Mouse (Mus musculus): ENCODE measurements around the gene Epb42. TPM values are rescaled to one million over a fixed set of nuclear protein-coding genes. Genes with fewer than 3 reads are reported as not detected.

Gene Epb42
- polyA plus RNA-seq (2014; fragmentation: Illumina TruSeq; extraction: RNeasy Lipid Tissue Mini Kit (QIAGEN cat#74804)), result 1.5 TPM

GRCm38 (mm10) chr2:121036733-121037341, at the start of gene Epb42:
Epb42 (minus strand) TSS chr2:121037072.

GRCm38 (mm10) chr2:121085480-121086185, 48.8 kb upstream of the Epb42 start, which contains the start of gene Tgm5:
Tgm5 (minus strand) TSS chr2:121085841.

DNA sequence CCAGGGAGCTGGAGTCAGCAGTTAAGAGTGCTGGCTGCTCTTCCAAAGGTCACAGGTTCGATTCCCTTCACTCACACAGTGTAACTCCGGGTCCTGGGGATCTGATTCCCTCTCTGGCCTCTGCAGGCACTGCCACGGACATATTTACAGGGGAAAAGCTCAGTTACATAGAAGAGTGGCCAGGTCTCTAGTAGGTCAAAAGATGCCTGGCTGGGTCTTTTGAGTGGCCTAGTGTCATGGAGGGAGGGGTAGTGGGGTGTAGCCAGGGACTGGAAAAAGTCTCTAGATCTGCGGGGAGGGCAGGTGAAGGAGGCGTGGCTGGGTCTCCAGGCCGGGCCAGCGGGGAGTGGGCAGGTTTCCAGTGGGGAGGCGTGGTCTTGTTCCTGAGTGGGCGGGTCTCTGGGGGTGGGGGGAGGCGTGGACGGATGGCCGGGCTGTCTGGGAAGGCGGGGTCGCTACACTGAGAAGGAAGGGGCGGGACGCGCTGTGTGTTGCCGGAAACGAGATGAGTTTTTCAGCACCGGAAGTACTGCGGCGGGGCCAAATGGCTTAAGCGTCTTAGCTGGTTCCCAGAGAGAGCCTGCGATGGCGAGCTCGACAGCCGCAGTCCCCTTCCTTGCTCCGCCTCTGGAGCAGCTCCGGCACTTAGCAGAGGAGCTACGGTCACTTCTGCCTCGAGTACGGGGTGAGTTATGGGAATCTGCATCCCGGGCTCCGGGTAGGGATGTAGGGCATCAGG, 28.8 kb downstream of the Epb42 start, which contains the start of gene Ccndbp1:
Gene Ccndbp1 (plus strand): TSS at position 479 of the 739 bp plus-strand sequence.

DNA sequence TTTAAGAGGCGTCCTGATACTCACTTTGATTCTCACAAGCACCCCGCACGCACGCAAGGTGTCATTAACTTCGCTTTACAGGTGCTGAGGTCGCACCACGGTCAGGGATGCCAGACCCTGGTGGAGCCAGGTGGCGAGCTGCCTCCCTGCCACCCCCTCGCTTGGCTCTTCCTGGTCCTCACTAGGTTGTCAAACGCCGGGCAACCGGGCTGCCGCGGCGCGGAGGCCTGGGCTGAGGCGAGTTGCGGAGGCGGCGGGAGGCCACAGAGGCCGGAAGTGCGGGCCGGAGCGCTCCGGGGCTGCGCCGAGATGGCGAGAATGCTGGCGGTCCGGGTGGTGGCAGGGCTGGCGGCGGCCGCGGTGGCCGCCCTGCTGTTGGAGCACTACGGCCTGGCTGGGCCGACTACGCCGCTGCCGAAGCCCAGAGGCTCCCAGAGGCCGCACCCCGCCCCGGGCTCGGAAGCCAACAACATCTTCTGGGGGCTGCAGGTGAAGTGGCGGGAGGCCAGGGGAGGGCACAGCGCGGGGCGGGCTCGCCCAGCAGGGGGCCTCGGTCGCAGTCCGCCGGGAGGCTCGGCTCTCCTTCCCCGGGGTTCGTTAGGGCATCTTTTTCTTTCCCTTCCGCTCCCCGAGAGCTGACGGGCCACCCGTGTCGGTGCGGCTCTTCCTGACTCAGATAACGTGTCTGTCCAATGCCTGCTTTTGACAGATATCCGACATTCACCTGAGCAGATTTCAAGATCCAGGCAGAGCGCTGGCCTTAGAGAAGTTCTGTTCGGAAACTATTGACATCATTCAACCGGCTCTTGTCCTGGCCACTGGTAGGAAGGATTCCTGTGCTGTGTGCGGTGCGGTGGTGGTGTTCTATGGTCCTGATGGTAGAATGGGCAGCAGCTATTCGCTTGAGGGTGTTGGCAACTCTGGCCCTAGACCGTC, 59.6 kb downstream of the Epb42 start, which contains the start of gene Tmem62:
Gene Tmem62 (plus strand): TSS at position 28 of the 936 bp plus-strand sequence.

DNA sequence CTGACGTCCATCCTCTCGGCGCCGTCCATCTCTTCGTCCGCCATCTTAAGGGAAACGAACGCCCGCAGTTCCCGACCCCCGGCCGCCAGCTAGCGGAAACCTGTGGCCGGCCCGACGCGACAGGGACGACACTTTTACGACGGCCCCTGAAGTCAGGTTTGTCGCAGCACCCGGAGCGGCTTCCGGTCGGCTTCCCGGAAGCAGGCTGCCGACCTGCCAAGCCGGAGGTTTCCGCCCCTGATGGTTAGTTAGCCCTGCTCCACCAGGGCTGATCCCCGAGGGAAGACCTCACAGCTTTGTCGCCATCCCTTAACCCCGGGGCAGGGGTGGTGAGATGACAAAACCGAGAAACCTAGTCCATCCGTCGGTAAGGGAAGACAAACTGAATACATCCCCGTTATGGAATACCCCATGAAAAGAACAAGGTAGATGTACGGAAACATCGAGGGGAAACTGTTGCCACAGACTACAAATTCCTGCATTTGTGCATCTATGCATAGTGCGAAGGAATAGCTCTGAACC, 66.3 kb downstream of the Epb42 start, which contains the start of gene Ubr1:
Gene Ubr1 (minus strand): TSS at position 157 of the 522 bp plus-strand sequence.

Other genes with a start within 250 kb of the Epb42 start
- gene Cdan1, start 186.9 kb downstream of the Epb42 start, polyA plus RNA-seq (2014; fragmentation: Illumina TruSeq; extraction: RNeasy Lipid Tissue Mini Kit (QIAGEN cat#74804)), result 5.5 TPM
- gene Ttbk2, start 186.5 kb downstream of the Epb42 start, polyA plus RNA-seq (2014; fragmentation: Illumina TruSeq; extraction: RNeasy Lipid Tissue Mini Kit (QIAGEN cat#74804)), result 25.9 TPM
- gene Ubr1, start 66.4 kb downstream of the Epb42 start, polyA plus RNA-seq (2014; fragmentation: Illumina TruSeq; extraction: RNeasy Lipid Tissue Mini Kit (QIAGEN cat#74804)), result 63.7 TPM
- gene Tmem62, start 60.1 kb downstream of the Epb42 start, polyA plus RNA-seq (2014; fragmentation: Illumina TruSeq; extraction: RNeasy Lipid Tissue Mini Kit (QIAGEN cat#74804)), result 29.8 TPM
- gene Ccndbp1, start 28.7 kb downstream of the Epb42 start, polyA plus RNA-seq (2014; fragmentation: Illumina TruSeq; extraction: RNeasy Lipid Tissue Mini Kit (QIAGEN cat#74804)), result 46.7 TPM
- gene Tgm5, start 48.8 kb upstream of the Epb42 start, polyA plus RNA-seq (2014; fragmentation: Illumina TruSeq; extraction: RNeasy Lipid Tissue Mini Kit (QIAGEN cat#74804)), result not detected
- gene Tgm7, start 72.7 kb upstream of the Epb42 start, polyA plus RNA-seq (2014; fragmentation: Illumina TruSeq; extraction: RNeasy Lipid Tissue Mini Kit (QIAGEN cat#74804)), result not detected
- gene Adal, start 103.4 kb upstream of the Epb42 start, polyA plus RNA-seq (2014; fragmentation: Illumina TruSeq; extraction: RNeasy Lipid Tissue Mini Kit (QIAGEN cat#74804)), result 44.3 TPM
- gene Lcmt2, start 103.6 kb upstream of the Epb42 start, polyA plus RNA-seq (2014; fragmentation: Illumina TruSeq; extraction: RNeasy Lipid Tissue Mini Kit (QIAGEN cat#74804)), result 4.2 TPM
- gene Tubgcp4, start 133.6 kb upstream of the Epb42 start, polyA plus RNA-seq (2014; fragmentation: Illumina TruSeq; extraction: RNeasy Lipid Tissue Mini Kit (QIAGEN cat#74804)), result 59.0 TPM
- gene Zscan29, start 134.1 kb upstream of the Epb42 start, polyA plus RNA-seq (2014; fragmentation: Illumina TruSeq; extraction: RNeasy Lipid Tissue Mini Kit (QIAGEN cat#74804)), result 28.9 TPM
- 23.7 TPM for gene Trp53bp1, start 234.3 kb upstream of the Epb42 start, polyA plus RNA-seq (2014; fragmentation: Illumina TruSeq; extraction: RNeasy Lipid Tissue Mini Kit (QIAGEN cat#74804))